ENCODE assay signal across 34 mouse cellular contexts in genomic region chr2:36565156-36565555, GRCm38 (mm10). TPM values are rescaled to one million over a fixed set of nuclear protein-coding genes. Genes with fewer than 3 reads are reported as not detected.
A peak's percentile ranks its signal among the peaks of the same experiment; 100 is the strongest.
DNase-seq lines count a peak whose midpoint lies in the region; ATAC-seq lines count a peak whose summit lies in the region.
"Had no signal": no experiment of that assay in that cellular context is flagged by ENCODE, and none has a peak within 500 bp of the region (broad histone marks: within the 10 kb centered on the region; RNA-seq: fewer than 3 reads in every experiment).

No protein-coding gene starts in this region.

- H3K27me3 ChIP-seq in lung, embryonic 15.5 days: no peaks in the 10 kb centered on the region
- H3K27me3 ChIP-seq: forebrain, embryonic 13.5 days; heart, embryonic 12.5 days; heart, embryonic 15.5 days; hindbrain, embryonic 13.5 days had no signal

- intact Hi-C loops in left cerebral cortex, postnatal 25 days (cut with DNase I): no loop called here

- H3K4me3 ChIP-seq in lung, embryonic 15.5 days: no peak overlapping the region
- H3K4me3 ChIP-seq: forebrain, embryonic 10.5 days; forebrain, embryonic 13.5 days; heart, embryonic 12.5 days; heart, embryonic 15.5 days; hindbrain, embryonic 10.5 days; hindbrain, embryonic 13.5 days had no signal

- no peak overlapping the region for H3K27ac ChIP-seq in lung, embryonic 15.5 days
- H3K27ac ChIP-seq: forebrain, embryonic 10.5 days; forebrain, embryonic 13.5 days; heart, embryonic 15.5 days; hindbrain, embryonic 10.5 days; hindbrain, embryonic 13.5 days had no signal

- DNase-seq in left cerebral cortex, adult 18-20 months (ENCODE audit: low spot score in 2 of 2): peak; percentile 1 to 2
- no peak for DNase-seq in left cerebral cortex, postnatal 25 days (ENCODE audit: low spot score in 2 of 2)
- DNase-seq in lung, postnatal 25 days (ENCODE audit: low spot score): no peak
- DNase-seq in right cerebral cortex, adult 18-20 months: peak; percentile 24
- DNase-seq in right cerebral cortex, postnatal 14 days: no peak
- no peak for DNase-seq in testis, postnatal 10 days (ENCODE audit: low spot score)
- DNase-seq: adrenal gland, adult 2 months; adrenal gland, postnatal 14 days; cerebellum, adult 18-20 months; cerebellum, adult 9-10 months; cerebellum, postnatal 14 days; gastrocnemius, postnatal 25 days; heart, adult 18-20 months; heart, postnatal 10 days; heart, postnatal 36 days had no signal

- ATAC-seq in lung, embryonic 15.5 days (ENCODE audit: borderline replicate concordance, extremely low read depth, low FRiP score, low TSS enrichment): peak; percentile 86
- ATAC-seq: CD4-positive, CD25-positive, alpha-beta regulatory T cell, adult 4 months; forebrain, embryonic 13.5 days; forebrain, embryonic 16.5 days; hindbrain, embryonic 16.5 days had no signal

- no peaks in the 10 kb centered on the region for H3K36me3 ChIP-seq in lung, embryonic 15.5 days
- H3K36me3 ChIP-seq: forebrain, embryonic 10.5 days; heart, embryonic 12.5 days; heart, embryonic 15.5 days; hindbrain, embryonic 10.5 days; hindbrain, embryonic 13.5 days had no signal

- H3K9ac ChIP-seq in lung, embryonic 15.5 days: no peak overlapping the region
- H3K9ac ChIP-seq: forebrain, embryonic 13.5 days; heart, embryonic 12.5 days; heart, embryonic 15.5 days; hindbrain, embryonic 13.5 days had no signal

- no peak overlapping the region for H3K4me2 ChIP-seq in lung, embryonic 15.5 days
- H3K4me2 ChIP-seq: forebrain, embryonic 13.5 days; heart, embryonic 12.5 days; heart, embryonic 15.5 days; hindbrain, embryonic 13.5 days had no signal

- H3K9me3 ChIP-seq in lung, embryonic 15.5 days: no peaks in the 10 kb centered on the region
- H3K9me3 ChIP-seq: heart, embryonic 15.5 days had no signal

- no peaks in the 10 kb centered on the region for H3K4me1 ChIP-seq in lung, embryonic 15.5 days
- H3K4me1 ChIP-seq: forebrain, embryonic 10.5 days; forebrain, embryonic 13.5 days; heart, embryonic 12.5 days; heart, embryonic 15.5 days; hindbrain, embryonic 10.5 days; hindbrain, embryonic 13.5 days had no signal

RNA-seq across cellular contexts. Expression of gene Olfr344, which starts 1.3 kb away (rescaled TPM):
- not detected for total RNA-seq in left cerebral cortex, adult 18-20 months (2021)
- under 1 TPM in 1 of 2 experiments, not detected in 1; 0.05 TPM for total RNA-seq in left cerebral cortex, postnatal 25 days (2021)
- not detected in 2 replicates for polyA plus RNA-seq in lung, embryonic 15.5 days (2015; fragmentation: Nextera tagmentation; extraction: Ambion mirVana)
- total RNA-seq: adrenal gland, adult 2 months; adrenal gland, postnatal 14 days; adrenal gland, postnatal 4 days; gastrocnemius, adult 8-10 months; gastrocnemius, postnatal 25 days; heart, adult 18-20 months; heart, postnatal 10 days; heart, postnatal 36 days; MEL had no signal
- polyA plus RNA-seq: adrenal gland, adult 2 months; brain, embryonic 14.5 days; C2C12; embryonic facial prominence, embryonic 11.5 days; forebrain, embryonic 10.5 days; forebrain, embryonic 13.5 days; forebrain, embryonic 16.5 days; frontal cortex, adult 2 months; gonadal fat pad, adult 2 months; heart, embryonic 12.5 days; heart, embryonic 15.5 days; hindbrain, embryonic 10.5 days; hindbrain, embryonic 13.5 days; hindbrain, embryonic 16.5 days had no signal

RNA-seq across cellular contexts. Expression of gene Olfr342, which starts 40.4 kb away (rescaled TPM):
- not detected for total RNA-seq in left cerebral cortex, adult 18-20 months (2021)
- not detected for total RNA-seq in left cerebral cortex, postnatal 25 days (2021)
- not detected in 2 replicates for polyA plus RNA-seq in lung, embryonic 15.5 days (2015; fragmentation: Nextera tagmentation; extraction: Ambion mirVana)
- total RNA-seq: adrenal gland, adult 2 months; adrenal gland, postnatal 14 days; adrenal gland, postnatal 4 days; gastrocnemius, adult 8-10 months; gastrocnemius, postnatal 25 days; heart, adult 18-20 months; heart, postnatal 10 days; heart, postnatal 36 days; MEL had no signal
- polyA plus RNA-seq: adrenal gland, adult 2 months; brain, embryonic 14.5 days; C2C12; CD4-positive, CD25-positive, alpha-beta regulatory T cell, adult 4 months; embryonic facial prominence, embryonic 11.5 days; embryonic facial prominence, embryonic 14.5 days; forebrain, embryonic 10.5 days; forebrain, embryonic 13.5 days; forebrain, embryonic 16.5 days; frontal cortex, adult 2 months; gonadal fat pad, adult 2 months; heart, embryonic 12.5 days; heart, embryonic 15.5 days; hindbrain, embryonic 10.5 days; hindbrain, embryonic 13.5 days; hindbrain, embryonic 16.5 days had no signal

Comparison
In these comparisons a context has a peak if more than half of its experiments do, and no peak if none do; other contexts are left out.
1. DNase-seq: peak in left cerebral cortex, adult 18-20 months (2 of 2) and right cerebral cortex, adult 18-20 months (single experiment); none in left cerebral cortex, postnatal 25 days (0 of 2), lung, postnatal 25 days (single experiment), right cerebral cortex, postnatal 14 days (single experiment) and testis, postnatal 10 days (single experiment).